Mouse (Mus musculus) lung, postnatal 0 days (tissue): Measurements from ENCODE around the gene Sae1. TPM values are rescaled to one million over a fixed set of nuclear protein-coding genes. Genes with fewer than 3 reads are reported as not detected.

Experiments used
- ATAC-seq: fragments of 200-750 bp; cut with Nextera tagmentation; 2 replicates; pipeline ENCODE4 v1.8.0; 2017; ENCODE audit warnings: moderate library complexity
- DNase-seq: peaks from one replicate; pipeline ENCODE4 v3.0.0-alpha.2; 2016; ENCODE audit warnings: low spot score
- H3K27ac ChIP-seq: fragments of 300-500 bp; sonication (generic); 2 replicates; pipeline ENCODE4 v1.5.1; 2014; ENCODE audit warnings: antibody characterized with exemption, mild to moderate bottlenecking, low read length, mixed read lengths
- H3K27me3 ChIP-seq: fragments of 300-500 bp; sonication (generic); replicated peaks from 2 replicates; pipeline ENCODE4 v1.6.1; 2014; ENCODE audit warnings: low read length, mixed read lengths; ENCODE audit not compliant: insufficient read depth
- H3K36me3 ChIP-seq: fragments of 300-500 bp; sonication (generic); 2 replicates; pipeline ENCODE4 v1.6.1; 2014; ENCODE audit warnings: low read length, mixed read lengths; ENCODE audit not compliant: insufficient read depth
- H3K4me1 ChIP-seq: fragments of 300-500 bp; sonication (generic); 2 replicates; pipeline ENCODE4 v1.6.1; 2014; ENCODE audit warnings: antibody characterized with exemption, low read depth, low read length, mixed read lengths; ENCODE audit not compliant: insufficient read depth
- H3K4me2 ChIP-seq: fragments of 300-500 bp; sonication (generic); replicated peaks from 2 replicates; pipeline ENCODE4 v1.6.1; 2014; ENCODE audit warnings: low read depth, mild to moderate bottlenecking, low read length, moderate library complexity, mixed read lengths
- H3K4me3 ChIP-seq: fragments of 300-500 bp; sonication (generic); 2 replicates; pipeline ENCODE4 v1.5.1; 2014; ENCODE audit warnings: low read depth, low read length
- H3K9ac ChIP-seq: fragments of 300-500 bp; sonication (generic); replicated peaks from 2 replicates; pipeline ENCODE4 v1.6.1; 2014; ENCODE audit warnings: low read depth, mild to moderate bottlenecking
- H3K9me3 ChIP-seq: fragments of 300-500 bp; sonication (generic); 2 replicates; pipeline ENCODE4 v1.6.1; 2016; ENCODE audit warnings: low read length, mixed read lengths
- CTCF ChIP-seq: IDR thresholded peaks from 2 replicates; pipeline ENCODE4 v1.5.1; 2016; ENCODE audit warnings: antibody characterized with exemption, mild to moderate bottlenecking
- EP300 ChIP-seq: IDR thresholded peaks from 2 replicates; pipeline ENCODE4 v1.6.1; 2016; ENCODE audit warnings: antibody characterized with exemption, mild to moderate bottlenecking, control low read depth
- WGBS: fragments of 180-500 bp; shearing (Covaris S2); extraction: QIAGEN DNeasy Blood & Tissue Kit; methylation state at CpG from one replicate; pipeline ENCODE4 v1.1.7; 2014; 5-methylcytosine and 5-hydroxymethylcytosine counted together
- polyA plus RNA-seq: library from polyadenylated mRNA; unstranded; fragments of >200 nt; fragmentation: Nextera tagmentation; extraction: Ambion mirVana; gene quantifications from 2 replicates; pipeline ENCODE4 v1.2.1, GENCODE M21; 2015

Gene Sae1
- polyA plus RNA-seq, 1 experiment from 2014 or later = 84.8 TPM

GRCm38 (mm10) chr7:16344598-16344997 is 43.0 kb downstream of the Sae1 start:
- Histone ChIP-seq H3K4me1 (no peaks in the 10 kb centered on the region), H3K9ac (no peak overlapping the region), H3K4me3 (no peak overlapping the region), H3K27ac (no peak overlapping the region), H3K4me2 (no peak overlapping the region), H3K9me3 (no peaks in the 10 kb centered on the region), H3K36me3 (no peaks in the 10 kb centered on the region), H3K27me3 (no peaks in the 10 kb centered on the region)
- ATAC-seq = no peak
- no peak for DNase-seq
- TF ChIP-seq CTCF (no peak), EP300 (no peak)
- WGBS = 84% methylated on average over 3 of the region's 3 CpGs

GRCm38 (mm10) chr7:16337733-16338132 is 49.9 kb downstream of the Sae1 start:
- ATAC-seq (no peak), DNase-seq (peak; percentile 41)
- WGBS = 73% methylated on average over 2 of the region's 2 CpGs
- no peak overlapping the region for H3K27ac ChIP-seq
- H3K9me3 ChIP-seq = no peaks in the 10 kb centered on the region
- no peak for TF ChIP-seq EP300
- TF ChIP-seq CTCF = peak; percentile 51
- H3K4me2 ChIP-seq = no peak overlapping the region
- no peaks in the 10 kb centered on the region for H3K4me1 ChIP-seq
- H3K27me3 ChIP-seq = no peaks in the 10 kb centered on the region
- H3K4me3 ChIP-seq = no peak overlapping the region
- H3K36me3 ChIP-seq = peaks cover 7% of the 10 kb centered on the region; the same call in 1 of the 2 replicates
- H3K9ac ChIP-seq = no peak overlapping the region

- Histone ChIP-seq H3K9ac (no peak overlapping the region), H3K36me3 (no peaks in the 10 kb centered on the region), H3K9me3 (no peaks in the 10 kb centered on the region), H3K4me2 (no peak overlapping the region), H3K4me3 (no peak overlapping the region), H3K27me3 (no peaks in the 10 kb centered on the region), H3K27ac (peak overlapping the region; percentile 20; the same call in 1 of the 2 replicates), H3K4me1 (peaks cover 7% of the 10 kb centered on the region)
- 62% methylated on average over 3 of the region's 3 CpGs for WGBS
- DNase-seq (peak; percentile 12), ATAC-seq (peak; percentile 34)
- no peak for TF ChIP-seq EP300
- TF ChIP-seq CTCF = no peak
Measured at GRCm38 (mm10) chr7:16329146-16329545, 58.5 kb downstream of the Sae1 start.

- no peaks in the 10 kb centered on the region for H3K36me3 ChIP-seq
- DNase-seq = no peak
- H3K4me2 ChIP-seq = no peak overlapping the region
- TF ChIP-seq EP300 = no peak
- no peak for TF ChIP-seq CTCF
- no peak for ATAC-seq
- WGBS = 87% methylated on average over 2 of the region's 2 CpGs
- no peaks in the 10 kb centered on the region for H3K9me3 ChIP-seq
- no peak overlapping the region for H3K27ac ChIP-seq
- peaks cover 7% of the 10 kb centered on the region for H3K4me1 ChIP-seq
- H3K27me3 ChIP-seq = no peaks in the 10 kb centered on the region
- no peak overlapping the region for H3K9ac ChIP-seq
- no peak overlapping the region for H3K4me3 ChIP-seq
Measured at GRCm38 (mm10) chr7:16326607-16326971, 61.0 kb downstream of the Sae1 start.

GRCm38 (mm10) chr7:16325920-16326606 is 61.5 kb downstream of the Sae1 start:
- Histone ChIP-seq H3K4me1 (peaks cover 7% of the 10 kb centered on the region), H3K9me3 (no peaks in the 10 kb centered on the region), H3K27me3 (no peaks in the 10 kb centered on the region), H3K27ac (peak overlapping the region; percentile 84), H3K4me3 (no peak overlapping the region), H3K36me3 (no peaks in the 10 kb centered on the region), H3K4me2 (no peak overlapping the region), H3K9ac (no peak overlapping the region; the same call in 1 of the 2 replicates)
- TF ChIP-seq EP300 = peak; percentile 69
- peak; percentile 90 for TF ChIP-seq CTCF
- WGBS = 17% methylated on average over 8 of the region's 8 CpGs
- peak; percentile 95 for DNase-seq
- peak; percentile 91 for ATAC-seq

GRCm38 (mm10) chr7:16324661-16325060 is 62.9 kb downstream of the Sae1 start:
- TF ChIP-seq EP300 = no peak
- DNase-seq (no peak), ATAC-seq (no peak)
- Histone ChIP-seq H3K27ac (0 out of 2 replicates have a peak overlapping the region, but pooled peaks have one; percentile 84), H3K36me3 (no peaks in the 10 kb centered on the region), H3K4me1 (peaks cover 4% of the 10 kb centered on the region), H3K4me2 (no peak overlapping the region), H3K9me3 (no peaks in the 10 kb centered on the region), H3K9ac (no peak overlapping the region), H3K4me3 (no peak overlapping the region), H3K27me3 (no peaks in the 10 kb centered on the region)
- WGBS = 81% methylated on average over 7 of the region's 7 CpGs
